Mouse (Mus musculus) liver, postnatal 0 days (tissue): ENCODE data around the gene Prex1.

Experiments
- CTCF ChIP-seq: sonication (generic); IDR thresholded peaks from 2 replicates; pipeline ENCODE4 v1.5.1; 2016; ENCODE audit warnings: antibody characterized with exemption, low read depth
- EP300 ChIP-seq: IDR thresholded peaks from 2 replicates; pipeline ENCODE4 v1.6.1; 2016; ENCODE audit warnings: antibody characterized with exemption, low read depth, mild to moderate bottlenecking

DNA sequence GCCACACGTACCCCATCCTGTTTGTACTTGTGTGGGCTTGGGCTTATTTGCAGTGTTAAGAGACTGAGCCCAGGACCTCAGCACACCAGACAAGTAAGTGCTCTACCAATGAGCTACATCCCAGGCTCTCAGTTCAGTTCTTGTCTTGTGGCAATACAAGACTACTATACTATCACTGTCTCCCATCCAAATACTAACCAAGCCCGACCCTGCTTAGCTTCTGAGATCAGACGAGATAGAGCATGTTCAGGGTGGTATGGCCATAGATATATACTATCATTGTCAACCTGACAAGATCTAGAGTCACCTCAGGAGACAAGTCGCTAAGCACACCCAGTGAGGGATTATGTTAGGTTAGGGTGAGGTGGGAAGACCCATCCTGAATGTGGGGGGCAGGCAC, 58.8 kb downstream of the Prex1 start:
- TF ChIP-seq CTCF, result no peak
- no peak for TF ChIP-seq EP300
